Mouse (Mus musculus): ENCODE measurements at regions not wholly inside any gene's neighbourhood (a gene's known extent, or its start where the extent isn't known, plus 50 kb on each side); places are given as distances from the start of the nearest gene placed in this dataset.

- no peak for TF ChIP-seq POLR2A (IDR thresholded peaks at IDR 0.05; ENCODE audit: extremely low read depth, insufficient read depth, low read length)
- no peak for TF ChIP-seq CTCF (IDR thresholded peaks at IDR 0.05; ENCODE audit: low read depth, low read length)
These were observed 249.3 kb upstream of the Ptger4 start for GRCm38 (mm10) chr15:5493286-5493685.
